Mouse (Mus musculus): Measurements from ENCODE around the gene Tmem150a.

DNA sequence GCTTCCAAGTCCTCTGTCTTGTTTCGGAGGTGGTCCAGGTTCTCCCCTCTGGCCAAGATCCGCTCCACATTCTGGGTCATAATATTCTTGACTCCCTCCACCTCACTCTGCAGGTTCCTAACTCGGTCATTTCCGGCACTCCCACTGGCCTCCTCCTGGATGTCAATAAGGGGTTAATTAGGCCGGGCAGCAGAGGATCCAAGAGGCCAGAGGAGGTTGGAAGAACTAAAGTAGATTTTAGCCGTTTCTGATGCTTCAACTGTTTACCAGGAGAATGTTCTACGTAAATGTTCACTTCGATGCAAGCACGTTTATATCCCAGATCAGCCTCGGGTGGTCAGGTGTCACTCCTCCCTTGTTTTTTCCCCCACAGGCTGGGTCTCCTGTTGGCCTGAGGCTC lies 33.0 kb downstream of the Tmem150a start:
- TF ChIP-seq CTCF (IDR thresholded peaks at IDR 0.05) = no peak
- no peak for TF ChIP-seq POLR2A (IDR thresholded peaks at IDR 0.05; ENCODE audit: insufficient read depth, low read depth, low read length)
- no peak for TF ChIP-seq EP300 (IDR thresholded peaks at IDR 0.05; ENCODE audit: insufficient read depth, low read depth, low read length)

Data from heart, adult 2 months (tissue).